Mouse (Mus musculus) retina, postnatal 7 days (tissue): ENCODE data around the gene Cdc26.

Source experiments
- DNase-seq: peaks from one replicate; pipeline ENCODE4 v3.0.0-alpha.2; 2012; ENCODE audit warnings: low read depth, low spot score

Gene Cdc26

GRCm38 (mm10) chr4:62408601-62409282, at the start of gene Cdc26, which contains the start of gene Prpf4:
TSS of gene Cdc26 (minus strand) at chr4:62408642.
TSS of gene Prpf4 (plus strand) at chr4:62408797.
- peak; percentile 96 for DNase-seq

GRCm38 (mm10) chr4:62454995-62455394, 46.6 kb upstream of the Cdc26 start:
- DNase-seq: no peak

- no peak for DNase-seq
These were observed 32.5 kb upstream of the Cdc26 start for GRCm38 (mm10) chr4:62440986-62441385.

GRCm38 (mm10) chr4:62440544-62440943, 32.1 kb upstream of the Cdc26 start:
- DNase-seq: no peak

GRCm38 (mm10) chr4:62439793-62440192, 31.4 kb upstream of the Cdc26 start:
- no peak for DNase-seq

GRCm38 (mm10) chr4:62437871-62438270, 29.4 kb upstream of the Cdc26 start:
- DNase-seq: no peak

- no peak for DNase-seq
These were observed 28.9 kb upstream of the Cdc26 start for GRCm38 (mm10) chr4:62437256-62437778.

GRCm38 (mm10) chr4:62435081-62435480, 26.6 kb upstream of the Cdc26 start, which contains the start of gene Rnf183:
TSS of gene Rnf183 (minus strand) at chr4:62435252.
- DNase-seq: no peak

GRCm38 (mm10) chr4:62433939-62434870, 25.8 kb upstream of the Cdc26 start:
- no peak for DNase-seq

- DNase-seq: no peak
These were observed 23.1 kb upstream of the Cdc26 start for GRCm38 (mm10) chr4:62431522-62431921.

GRCm38 (mm10) chr4:62430678-62431077, 22.2 kb upstream of the Cdc26 start:
- no peak for DNase-seq

- DNase-seq: no peak
These were observed 21.2 kb upstream of the Cdc26 start for GRCm38 (mm10) chr4:62429616-62430015.

- no peak for DNase-seq
These were observed 19.7 kb upstream of the Cdc26 start for GRCm38 (mm10) chr4:62427978-62428758.

GRCm38 (mm10) chr4:62425891-62426290, 17.4 kb upstream of the Cdc26 start:
- no peak for DNase-seq

- DNase-seq: no peak
These were observed 10.6 kb upstream of the Cdc26 start for GRCm38 (mm10) chr4:62419091-62419490.

- no peak for DNase-seq
These were observed 10.0 kb upstream of the Cdc26 start for GRCm38 (mm10) chr4:62418448-62418847.

GRCm38 (mm10) chr4:62411606-62412005, 3.2 kb upstream of the Cdc26 start:
- no peak for DNase-seq

- DNase-seq: no peak
These were observed 1.9 kb upstream of the Cdc26 start for GRCm38 (mm10) chr4:62410325-62410724.

GRCm38 (mm10) chr4:62409615-62410014, 1.2 kb upstream of the Cdc26 start:
- no peak for DNase-seq

GRCm38 (mm10) chr4:62407730-62408582, 486 bp downstream of the Cdc26 start:
- DNase-seq: peak; percentile 14

GRCm38 (mm10) chr4:62406133-62406532, 2.3 kb downstream of the Cdc26 start:
- no peak for DNase-seq
